Mouse (Mus musculus) CH12.LX (cell line): ENCODE data around the gene Tpd52l2. TPM values are rescaled to one million over a fixed set of nuclear protein-coding genes. Genes with fewer than 3 reads are reported as not detected.

Source experiments
- DNase-seq: peaks from one replicate; pipeline ENCODE4 v3.0.0-alpha.2; 2013; ENCODE audit errors: extremely low read depth
- H3K27ac ChIP-seq: 2 replicates; pipeline ENCODE4 v1.5.1; 2012; ENCODE audit warnings: low read depth, mild to moderate bottlenecking, control low read depth, moderate library complexity; ENCODE audit not compliant: insufficient read depth
- H3K27me3 ChIP-seq: replicated peaks from 2 replicates; pipeline ENCODE3; 2012; ENCODE audit warnings: inconsistent platforms
- H3K36me3 ChIP-seq, 2 experiments: replicated peaks in 1 of 2; 2 replicates each; pipeline versions ENCODE3 to v1.6.1; 2012; ENCODE audit warnings: inconsistent platforms in 1 of 2, low read length in 1 of 2, mild to moderate bottlenecking in 1 of 2, mixed read lengths in 1 of 2, moderate library complexity in 1 of 2; ENCODE audit not compliant: control insufficient read depth in 1 of 2, insufficient read depth in 1 of 2
- H3K4me1 ChIP-seq, 2 experiments: 2 replicates each; pipeline ENCODE4 v1.6.1; 2012; ENCODE audit warnings: inconsistent platforms in 1 of 2, moderate library complexity in 1 of 2; ENCODE audit not compliant: insufficient read depth in 2 of 2, control insufficient read depth in 1 of 2
- H3K4me2 ChIP-seq: 2 replicates; pipeline ENCODE4 v1.6.1; 2012; ENCODE audit warnings: low read depth, mild to moderate bottlenecking, control low read depth; ENCODE audit not compliant: poor library complexity, insufficient read depth, severe bottlenecking
- H3K4me3 ChIP-seq, 3 experiments: fragments of 150-350 bp in 1 of 3; sonication (generic) in 1 of 3; replicated peaks in 1 of 3; 2 replicates each; pipeline versions ENCODE3 to v1.5.1; 2011 to 2012; ENCODE audit warnings: low read depth in 2 of 3, low read length in 2 of 3, mild to moderate bottlenecking in 2 of 3, moderate library complexity in 2 of 3, control low read depth in 1 of 3, improper control_type of control experiment in 1 of 3, inconsistent platforms in 1 of 3, mixed read lengths in 1 of 3; ENCODE audit not compliant: poor library complexity in 1 of 3
- H3K79me2 ChIP-seq: replicated peaks from 2 replicates; pipeline ENCODE4 v1.6.1; 2012; ENCODE audit warnings: mild to moderate bottlenecking, moderate library complexity; ENCODE audit not compliant: control insufficient read depth, poor library complexity, insufficient read depth, severe bottlenecking; ENCODE audit errors: extremely low read depth
- H3K9ac ChIP-seq: 2 replicates; pipeline ENCODE4 v1.6.1; 2012; ENCODE audit warnings: low read depth, mild to moderate bottlenecking, control low read depth, moderate library complexity; ENCODE audit not compliant: insufficient read depth
- H3K9me3 ChIP-seq: replicated peaks from 2 replicates; pipeline ENCODE3; 2012; ENCODE audit warnings: low read length, inconsistent platforms, mixed read lengths
- BHLHE40 ChIP-seq: IDR thresholded peaks from 2 replicates; pipeline ENCODE4 v1.6.1; 2011; ENCODE audit warnings: mild to moderate bottlenecking, low read depth, low read length, improper control_type of control experiment
- CHD1 ChIP-seq: IDR thresholded peaks from 2 replicates; pipeline ENCODE4 v1.6.1; 2012; ENCODE audit warnings: low read depth, low read length, improper control_type of control experiment, inconsistent platforms
- CHD2 ChIP-seq: IDR thresholded peaks from 2 replicates; pipeline ENCODE4 v1.6.1; 2011; ENCODE audit warnings: low read length, improper control_type of control experiment
- IRF4 ChIP-seq: IDR thresholded peaks from 2 replicates; pipeline ENCODE4 v1.6.1; 2014; ENCODE audit warnings: low read depth, mild to moderate bottlenecking, inconsistent platforms, low read length, improper control_type of control experiment
- JUN ChIP-seq: IDR thresholded peaks from 2 replicates; pipeline ENCODE4 v1.6.1; 2011; ENCODE audit warnings: low read depth, mild to moderate bottlenecking, low read length, improper control_type of control experiment, moderate library complexity; ENCODE audit not compliant: insufficient read depth
- KAT2A ChIP-seq: IDR thresholded peaks from 2 replicates; pipeline ENCODE4 v1.6.1; 2012; ENCODE audit warnings: low read length, improper control_type of control experiment, inconsistent platforms; ENCODE audit not compliant: insufficient replicate concordance
- MAFK ChIP-seq: IDR thresholded peaks from 2 replicates; pipeline ENCODE4 v1.6.1; 2011; ENCODE audit warnings: low read length, improper control_type of control experiment; ENCODE audit not compliant: insufficient replicate concordance
- MAX ChIP-seq: IDR thresholded peaks from 2 replicates; pipeline ENCODE4 v1.6.1; 2011; ENCODE audit warnings: low read length, improper control_type of control experiment
- MEF2A ChIP-seq: IDR thresholded peaks from 2 replicates; pipeline ENCODE4 v1.6.1; 2014; ENCODE audit warnings: low read depth, mild to moderate bottlenecking, inconsistent platforms, low read length, improper control_type of control experiment, borderline replicate concordance
- MYC ChIP-seq: IDR thresholded peaks from 2 replicates; pipeline ENCODE4 v1.6.1; 2011; ENCODE audit warnings: low read depth, mild to moderate bottlenecking, improper control_type of control experiment, low read length
- NRF1 ChIP-seq: IDR thresholded peaks from 2 replicates; pipeline ENCODE4 v1.6.1; 2014; ENCODE audit warnings: low read depth, mild to moderate bottlenecking, inconsistent platforms, low read length, improper control_type of control experiment, moderate library complexity
- POLR2AphosphoS2 ChIP-seq: IDR thresholded peaks from 2 replicates; pipeline ENCODE4 v1.6.1; 2011; ENCODE audit warnings: low read depth, low read length, improper control_type of control experiment
- SIN3A ChIP-seq: IDR thresholded peaks from 2 replicates; pipeline ENCODE4 v1.6.1; 2012; ENCODE audit warnings: low read length, improper control_type of control experiment, inconsistent platforms
- TBP ChIP-seq: conservative IDR thresholded peaks from 2 replicates; pipeline ENCODE4 v1.6.1; 2011; ENCODE audit warnings: low read depth, low read length, improper control_type of control experiment
- USF1 ChIP-seq: IDR thresholded peaks from 2 replicates; pipeline ENCODE4 v1.6.1; 2014; ENCODE audit warnings: low read depth, mild to moderate bottlenecking, inconsistent platforms, low read length, improper control_type of control experiment
- dilution Hi-C: fragments of 300-500 bp; cut with MboI; formaldehyde crosslinking; loops from 2 replicates; pipeline ENCODE4 v1.14.3; 2020; ENCODE audit warnings: low sequenced_read_pairs; ENCODE audit not compliant: extremely low pct_unique_long_range_greater_than_20kb, extremely low pct_ligation_motif_present
- in situ Hi-C: fragments of 300-500 bp; cut with MboI; formaldehyde crosslinking; loops from 3 replicates; pipeline ENCODE4 v1.14.3; 2019; ENCODE audit warnings: low sequenced_read_pairs, low pct_ligation_motif_present, low pct_unique_long_range_greater_than_20kb, mixed read lengths
- polyA plus RNA-seq: library from polyadenylated mRNA; unstranded; fragments of >175 nt; gene quantifications from 2 replicates; pipeline ENCODE4 v1.2.1, GENCODE M21; 2012; ENCODE audit warnings: low read depth; ENCODE audit not compliant: insufficient read length
- total RNA-seq, 2 experiments: library from RNA; depleted of rRNA; stranded (reverse); fragments of 300-350 nt in 1 of 2; fragments of >200 nt in 1 of 2; gene quantifications; 2 replicates each; pipeline ENCODE4 v1.2.3; 2012 to 2014

The Tpd52l2 gene
- total and polyA plus RNA-seq, 3 experiments: 80.7 to 126 (median 92.0) TPM

GRCm38 (mm10) chr2:181487338-181488277, 9.3 kb upstream of the Tpd52l2 start:
- peak; percentile 40 for TF ChIP-seq CHD2
- 0 out of 2 replicates have a peak, but pooled peaks have one; percentile 9 for TF ChIP-seq MEF2A
- no peak for TF ChIP-seq MYC
- peak; percentile 60 for TF ChIP-seq BHLHE40
- no peak for TF ChIP-seq CHD1
- peak; percentile 43; the same call in 1 of the 2 replicates for TF ChIP-seq MAFK
- TF ChIP-seq NRF1: no peak
- TF ChIP-seq JUN: no peak
- TF ChIP-seq KAT2A: no peak
- TF ChIP-seq TBP: no peak
- TF ChIP-seq POLR2AphosphoS2: no peak
- 0 out of 2 replicates have a peak, but pooled peaks have one; percentile 5 for TF ChIP-seq IRF4
- TF ChIP-seq, all 38 proteins: peak for 5
- H3K4me2 ChIP-seq: peak overlapping the region; percentile 24; the same call in 1 of the 2 replicates
- H3K27ac ChIP-seq: no peak overlapping the region
- no peaks in the 10 kb centered on the region for H3K79me2 ChIP-seq
- dilution Hi-C loops (no loop called here), in situ Hi-C loops (loop anchor here (5.0 to 25.0 kb wide), 2 partner anchors 95 to 300 kb away; partner anchors contain the start of gene Ppdpf)
- H3K36me3 ChIP-seq: no peaks in the 10 kb centered on the region
- no peak overlapping the region for H3K9ac ChIP-seq
- no peak overlapping the region for H3K4me3 ChIP-seq
- peak; percentile 24 for DNase-seq
- peaks cover 31 to 71% of the 10 kb centered on the region in 2 experiments for H3K4me1 ChIP-seq
- H3K27me3 ChIP-seq: no peaks in the 10 kb centered on the region
- no peaks in the 10 kb centered on the region for H3K9me3 ChIP-seq

DNA sequence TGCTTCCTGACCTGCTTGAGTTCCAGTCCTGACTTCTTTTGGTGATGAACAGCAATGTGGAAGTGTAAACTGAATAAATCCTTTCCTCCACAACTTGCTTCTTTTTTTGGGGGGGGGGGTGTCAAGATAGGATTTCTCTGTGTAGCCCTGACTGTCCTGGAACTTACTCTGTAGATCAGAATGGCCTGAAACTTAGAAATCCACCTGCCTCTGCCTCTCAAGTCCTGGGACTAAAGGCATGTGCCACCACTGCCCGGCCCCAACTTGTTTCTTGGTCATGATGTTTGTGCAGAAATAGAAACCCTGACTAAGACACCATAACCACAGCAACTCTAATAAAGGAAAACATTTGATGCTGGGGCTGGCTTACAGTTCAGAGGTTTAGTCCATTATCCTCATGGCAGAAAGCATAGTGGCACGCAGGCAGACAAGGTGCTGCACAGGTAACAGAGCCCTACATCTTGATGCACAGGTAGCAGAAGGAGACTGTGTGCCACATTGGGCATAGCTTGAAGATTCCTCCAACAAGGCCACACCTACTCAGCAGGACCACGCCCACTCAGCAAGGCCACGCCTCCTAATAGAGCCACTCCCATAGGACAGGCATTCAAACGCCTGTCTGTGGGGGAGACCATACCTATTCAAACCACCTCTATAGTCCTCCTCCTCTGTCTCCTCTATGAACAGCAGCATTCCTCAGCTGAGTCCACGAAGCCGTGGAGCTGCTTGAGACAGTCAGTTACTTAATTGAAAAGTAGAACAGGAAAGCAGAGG, 5.3 kb upstream of the Tpd52l2 start:
- Histone ChIP-seq H3K4me2 (peak overlapping the region; percentile 4; the same call in 1 of the 2 replicates), H3K36me3 (peaks cover 0 to 7% of the 10 kb centered on the region in 2 experiments), H3K27me3 (no peaks in the 10 kb centered on the region), H3K4me3 (peak overlapping the region in 2 of 3 experiments; percentile 15 to 23), H3K27ac (no peak overlapping the region), H3K9me3 (no peaks in the 10 kb centered on the region), H3K79me2 (no peaks in the 10 kb centered on the region), H3K4me1 (peaks cover 20 to 50% of the 10 kb centered on the region in 2 experiments), H3K9ac (no peak overlapping the region)
- 0 out of 2 replicates have a peak, but pooled peaks have one; percentile 21 for TF ChIP-seq MAX
- TF ChIP-seq SIN3A: no peak
- no peak for TF ChIP-seq JUN
- 0 out of 2 replicates have a peak, but pooled peaks have one; percentile 7 for TF ChIP-seq TBP
- no peak for TF ChIP-seq USF1
- no peak for TF ChIP-seq POLR2AphosphoS2
- no peak for TF ChIP-seq IRF4
- in situ Hi-C loops (loop anchor here (5.0 to 25.0 kb wide), 2 partner anchors 74 to 304 kb away; partner anchors contain the start of gene Ppdpf), dilution Hi-C loops (no loop called here)
- DNase-seq: peak; percentile 89
